9 mouse cellular contexts compared by ENCODE assay signal in genomic region chr19:7165509-7166199, GRCm38 (mm10). TPM values are rescaled to one million over a fixed set of nuclear protein-coding genes. Genes with fewer than 3 reads are reported as not detected.
DNase-seq lines count a peak whose midpoint lies in the region; ATAC-seq and TF ChIP-seq lines count a peak whose summit lies in the region.
"Had no signal": no experiment of that assay in that cellular context is flagged by ENCODE, and none has a peak within 500 bp of the region (broad histone marks: within the 10 kb centered on the region; RNA-seq: fewer than 3 reads in every experiment).

No protein-coding gene starts in this region.

- no peak for TF ChIP-seq POLR2A in brain, embryonic 14.5 days (IDR thresholded peaks at IDR 0.05; ENCODE audit: borderline replicate concordance, extremely low read depth, insufficient read depth, insufficient read length, poor library complexity, severe bottlenecking)

- H3K27ac ChIP-seq in forebrain, embryonic 12.5 days: peak overlapping the region; percentile 31; the same call in 1 of the 2 replicates
- no peak overlapping the region for H3K27ac ChIP-seq in limb, embryonic 12.5 days
- H3K27ac ChIP-seq: macrophage had no signal

- peak; percentile 65 for ATAC-seq in forebrain, embryonic 12.5 days (ENCODE audit: low FRiP score)
- ATAC-seq in limb, embryonic 12.5 days (ENCODE audit: insufficient number of reproducible peaks, insufficient read depth, low FRiP score, low TSS enrichment, low read depth): no peak

- peak overlapping the region; percentile 68 for H3K4me3 ChIP-seq in forebrain, embryonic 12.5 days (replicated peaks)
- H3K4me3 ChIP-seq in limb, embryonic 12.5 days (replicated peaks): peak overlapping the region; percentile 72

- under 1% methylated on average over 80 of the region's 105 CpGs for WGBS in forebrain, embryonic 12.5 days
- 1% methylated on average over 56 of the region's 105 CpGs for WGBS in limb, embryonic 12.5 days

- H3K36me3 ChIP-seq in forebrain, embryonic 12.5 days (replicated peaks): no peaks in the 10 kb centered on the region
- no peaks in the 10 kb centered on the region for H3K36me3 ChIP-seq in limb, embryonic 12.5 days

- H3K4me2 ChIP-seq in forebrain, embryonic 12.5 days: peak overlapping the region; percentile 98
- peak overlapping the region; percentile 98 for H3K4me2 ChIP-seq in limb, embryonic 12.5 days

- peak; percentile 33 to 36 for DNase-seq in layer of hippocampus, postnatal 25 days (ENCODE audit: extremely low spot score in 1 of 2, low spot score in 1 of 2)
- DNase-seq in layer of hippocampus, postnatal 36 days: no peak
- peak; percentile 57 for DNase-seq in brain, embryonic 14.5 days (ENCODE audit: low read depth)
- peak; percentile 73 for DNase-seq in retina, postnatal 1 day
- DNase-seq in ovary, postnatal 14 days (ENCODE audit: low spot score): no peak
- no peak for DNase-seq in natural killer cell, adult 2 months (ENCODE audit: low spot score in 2 of 2)

- no peak for TF ChIP-seq CTCF in brain, embryonic 14.5 days (IDR thresholded peaks at IDR 0.05; ENCODE audit: borderline replicate concordance, extremely low read depth, insufficient read depth, insufficient read length)

- H3K9me3 ChIP-seq in forebrain, embryonic 12.5 days: no peaks in the 10 kb centered on the region
- H3K9me3 ChIP-seq in limb, embryonic 12.5 days: no peaks in the 10 kb centered on the region

- H3K27me3 ChIP-seq in forebrain, embryonic 12.5 days: peaks cover 77% of the 10 kb centered on the region
- peaks cover 89% of the 10 kb centered on the region for H3K27me3 ChIP-seq in limb, embryonic 12.5 days

- H3K9ac ChIP-seq in forebrain, embryonic 12.5 days: peak overlapping the region; percentile 88
- peak overlapping the region; percentile 76 for H3K9ac ChIP-seq in limb, embryonic 12.5 days (replicated peaks)

- H3K4me1 ChIP-seq in forebrain, embryonic 12.5 days: peaks cover 42% of the 10 kb centered on the region
- peaks cover 36% of the 10 kb centered on the region for H3K4me1 ChIP-seq in limb, embryonic 12.5 days (replicated peaks)

RNA-seq across cellular contexts. Expression of gene Otub1, which starts 40.5 kb away (rescaled TPM):
- total RNA-seq in layer of hippocampus, postnatal 25 days (2021): 100 to 1,000 TPM; 291 to 300 TPM
- total RNA-seq in layer of hippocampus, postnatal 36 days (2021): 100 to 1,000 TPM; 282 to 286 TPM
- 209 and 213 TPM in 2 replicates for polyA plus RNA-seq in brain, embryonic 14.5 days (2012; rRNA removed)
- 220 and 238 TPM in 2 replicates for polyA plus RNA-seq in forebrain, embryonic 12.5 days (2016; fragmentation: Nextera tagmentation; extraction: Ambion mirVana)
- polyA plus RNA-seq in limb, embryonic 12.5 days (2016; fragmentation: Nextera tagmentation; extraction: Ambion mirVana): 222 and 233 TPM in 2 replicates

RNA-seq across cellular contexts. Expression of gene Cox8a, which starts 51.8 kb away (rescaled TPM):
- total RNA-seq in layer of hippocampus, postnatal 25 days (2021): 1,000 to 10,000 TPM; 1,060 to 1,153 TPM
- 1,000 to 10,000 TPM; 1,005 to 1,018 TPM for total RNA-seq in layer of hippocampus, postnatal 36 days (2021)
- 458 and 614 TPM in 2 replicates for polyA plus RNA-seq in brain, embryonic 14.5 days (2012; rRNA removed)
- 781 and 789 TPM in 2 replicates for polyA plus RNA-seq in forebrain, embryonic 12.5 days (2016; fragmentation: Nextera tagmentation; extraction: Ambion mirVana)
- 870 and 903 TPM in 2 replicates for polyA plus RNA-seq in limb, embryonic 12.5 days (2016; fragmentation: Nextera tagmentation; extraction: Ambion mirVana)

Comparison
In these comparisons a context has a peak if more than half of its experiments do, and no peak if none do; other contexts are left out.
1. DNase-seq: peak in layer of hippocampus, postnatal 25 days (2 of 2), brain, embryonic 14.5 days (single experiment) and retina, postnatal 1 day (single experiment); none in layer of hippocampus, postnatal 36 days (0 of 2), ovary, postnatal 14 days (single experiment) and natural killer cell, adult 2 months (0 of 2).